Mouse (Mus musculus) left cerebral cortex, adult 18-20 months (tissue): ENCODE data around the gene Anapc11. TPM values are rescaled to one million over a fixed set of nuclear protein-coding genes. Genes with fewer than 3 reads are reported as not detected.

Source experiments
- DNase-seq, 2 experiments: peaks; one replicate each; pipeline ENCODE4 v3.0.0; 2021 to 2022; ENCODE audit warnings: low spot score in 2 of 2, mixed read lengths in 1 of 2
- microRNA-seq, 2 experiments: library from miRNA; unstranded; fragments of <30 nt; microRNA quantifications; one replicate each; pipeline ENCODE4 v1.2.0; 2021
- total RNA-seq, 2 experiments: library from RNA; stranded (reverse); gene quantifications; 2 replicates each; pipeline ENCODE4 v1.2.3; 2021

Anapc11 gene
- total RNA-seq, 2 experiments from 2014 or later = 95.1 to 98.8 TPM

- DNase-seq = no peak
These were observed 49.0 kb downstream of the Anapc11 start for GRCm38 (mm10) chr11:120647047-120647830.

DNA sequence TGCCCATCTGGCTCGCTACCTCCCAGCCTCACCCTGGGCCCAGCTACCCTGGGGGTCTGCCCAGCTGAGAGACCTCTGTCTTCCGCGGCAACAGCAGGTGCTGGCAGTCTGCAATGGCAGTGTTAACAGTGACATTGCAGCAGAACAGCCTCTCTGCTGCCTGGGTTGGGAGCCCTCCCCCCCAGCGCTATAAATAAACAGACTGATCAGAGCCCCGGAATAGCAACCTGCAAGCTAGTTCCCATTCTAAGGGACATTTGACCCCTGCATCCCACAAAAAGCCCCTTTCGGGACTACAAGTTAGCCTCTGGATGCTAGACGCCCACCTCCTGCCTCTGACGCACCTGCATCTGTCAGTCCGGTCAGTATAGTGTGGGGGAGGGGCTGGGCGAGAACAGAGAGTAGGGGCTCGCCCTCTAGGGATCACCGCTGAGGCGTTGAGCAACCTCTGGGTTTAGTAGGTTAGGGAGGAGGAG is 49.8 kb downstream of the Anapc11 start, which contains the start of gene Myadml2:
Myadml2 (minus strand) TSS at position 158 of the 476 bp plus-strand sequence.
- DNase-seq = no peak

DNA sequence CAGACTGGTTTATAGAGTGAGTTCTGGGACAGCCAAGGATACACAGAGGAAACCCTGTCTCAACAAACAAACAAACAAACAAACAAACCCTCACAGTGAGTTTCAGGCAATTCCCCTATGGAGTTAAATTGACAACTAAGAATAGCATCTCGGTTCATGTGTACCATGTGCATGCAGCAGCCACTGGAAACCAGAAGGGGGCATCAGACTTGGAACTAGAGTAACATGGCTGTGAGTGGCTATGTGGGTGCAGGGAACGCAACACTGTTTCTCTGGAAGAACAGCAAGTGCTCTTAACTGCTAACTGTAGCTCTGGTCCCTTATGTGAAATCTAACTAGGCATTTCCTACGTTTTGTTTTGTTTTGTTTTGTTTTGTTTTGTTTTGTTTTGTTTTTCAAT is 53.7 kb downstream of the Anapc11 start:
- DNase-seq = no peak

GRCm38 (mm10) chr11:120654741-120655140 is 56.5 kb downstream of the Anapc11 start:
- no peak for DNase-seq

DNA sequence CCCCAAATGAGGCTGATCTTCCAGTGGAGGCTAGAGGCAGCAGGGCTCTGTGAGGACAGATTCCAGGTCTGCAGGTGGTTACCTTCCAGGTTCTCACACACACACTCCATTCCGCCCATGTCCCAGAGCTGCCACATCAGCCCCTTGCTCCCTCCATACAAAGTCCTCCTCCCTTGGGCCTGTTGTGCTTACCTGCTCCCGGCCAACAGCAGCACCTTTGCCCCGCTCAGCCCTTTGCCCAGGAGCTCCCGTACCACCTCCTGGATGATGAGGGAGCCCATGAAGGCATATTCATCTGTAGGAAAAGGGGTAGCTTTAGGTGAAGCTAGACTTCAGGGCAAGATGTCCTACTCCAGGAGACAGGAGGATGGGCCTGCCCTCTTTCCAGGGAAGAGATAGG is 59.1 kb downstream of the Anapc11 start:
- no peak for DNase-seq

Small RNAs within 50 kb of the gene (microRNA-seq; reads per million reads assigned to microRNA genes)
- gene Mir6936 = 3.6 to 4.0 reads per million in 2 experiments

Other genes starting within 250 kb of the Anapc11 start
- gene Actg1, start 249.9 kb upstream of the Anapc11 start, total RNA-seq = 1,000 to 10,000 TPM; 1,195 to 1,258 TPM
- gene Fscn2, start 236.9 kb upstream of the Anapc11 start, total RNA-seq = not detected
- gene Faap100, start 219.7 kb upstream of the Anapc11 start, total RNA-seq = 10 to 100 TPM; 11.6 to 15.6 TPM
- gene Nploc4, start 160.7 kb upstream of the Anapc11 start, total RNA-seq = 10 to 100 TPM; 65.2 TPM
- 1 to 10 TPM; 1.8 to 3.3 TPM for gene Tspan10, start 155.8 kb upstream of the Anapc11 start, total RNA-seq
- under 1 TPM; 0.40 to 0.58 TPM for gene Pde6g, start 144.9 kb upstream of the Anapc11 start, total RNA-seq
- gene Oxld1, start 140.4 kb upstream of the Anapc11 start, total RNA-seq = 10 to 100 TPM; 13.0 to 16.4 TPM
- gene Ccdc137, start 140.3 kb upstream of the Anapc11 start, total RNA-seq = 10 to 100 TPM; 26.4 to 29.1 TPM
- gene Arl16, start 130.8 kb upstream of the Anapc11 start, total RNA-seq = 10 to 100 TPM; 47.2 to 49.7 TPM
- gene Mrpl12, start 113.8 kb upstream of the Anapc11 start, total RNA-seq = 10 to 100 TPM; 64.4 to 74.4 TPM
- gene Slc25a10, start 106.6 kb upstream of the Anapc11 start, total RNA-seq = 10 to 100 TPM; 19.6 to 22.6 TPM
- under 1 TPM in 1 of 2 experiments, not detected in 1; 0.52 TPM for gene Gcgr, start 67.7 kb upstream of the Anapc11 start, total RNA-seq
- gene Mcrip1, start 48.7 kb upstream of the Anapc11 start, total RNA-seq = 10 to 100 TPM; 74.9 to 77.0 TPM
- not detected for gene Ppp1r27, start 47.3 kb upstream of the Anapc11 start, total RNA-seq
- gene P4hb, start 25.2 kb upstream of the Anapc11 start, total RNA-seq = 100 to 1,000 TPM; 127 to 129 TPM
- 100 to 1,000 TPM; 310 to 324 TPM for gene Arhgdia, start 16.8 kb upstream of the Anapc11 start, total RNA-seq
- 10 to 100 TPM; 60.8 to 62.9 TPM for gene Alyref, start 56 bp upstream of the Anapc11 start, total RNA-seq
- 1 to 10 TPM in 1 of 2 experiments, not detected in 1; 1.3 TPM for gene Npb, start 10.1 kb downstream of the Anapc11 start, total RNA-seq
- 100 to 1,000 TPM; 124 to 136 TPM for gene Pcyt2, start 19.5 kb downstream of the Anapc11 start, total RNA-seq
- gene Sirt7, start 26.8 kb downstream of the Anapc11 start, total RNA-seq = 10 to 100 TPM; 34.9 to 38.6 TPM
- gene Mafg, start 35.2 kb downstream of the Anapc11 start, total RNA-seq = 10 to 100 TPM; 86.8 to 94.3 TPM
- 1 to 10 TPM; 1.0 to 1.6 TPM for gene Pycr1, start 45.3 kb downstream of the Anapc11 start, total RNA-seq
- gene Myadml2, start 49.7 kb downstream of the Anapc11 start, total RNA-seq = 1 to 10 TPM; 7.3 to 8.2 TPM
- 1 to 10 TPM; 2.7 to 5.0 TPM for gene Notum, start 62.8 kb downstream of the Anapc11 start, total RNA-seq
- 10 to 100 TPM; 51.1 to 57.7 TPM for gene Aspscr1, start 74.6 kb downstream of the Anapc11 start, total RNA-seq
- gene Cenpx, start 115.3 kb downstream of the Anapc11 start, total RNA-seq = 10 to 100 TPM; 19.7 to 20.8 TPM
- 10 to 100 TPM; 53.0 to 56.2 TPM for gene Lrrc45, start 115.5 kb downstream of the Anapc11 start, total RNA-seq
- gene Rac3, start 123.0 kb downstream of the Anapc11 start, total RNA-seq = 10 to 100 TPM; 28.9 to 38.6 TPM
- 10 to 100 TPM in 1 of 2 experiments, 1 to 10 TPM in 1; 8.5 to 11.9 TPM for gene Dcxr, start 128.9 kb downstream of the Anapc11 start, total RNA-seq
- gene Cbr2, start 133.7 kb downstream of the Anapc11 start, total RNA-seq = 1 to 10 TPM; 1.7 to 2.9 TPM
- 10 to 100 TPM; 31.4 to 50.3 TPM for gene Hmga1b, start 164.4 kb downstream of the Anapc11 start, total RNA-seq
- gene Rfng, start 185.8 kb downstream of the Anapc11 start, total RNA-seq = 10 to 100 TPM; 53.1 to 56.6 TPM
- 100 to 1,000 TPM; 148 to 152 TPM for gene Gps1, start 185.9 kb downstream of the Anapc11 start, total RNA-seq
- 10 to 100 TPM; 40.2 to 44.9 TPM for gene Dus1l, start 198.0 kb downstream of the Anapc11 start, total RNA-seq
- 100 to 1,000 TPM; 159 to 179 TPM for gene Fasn, start 226.1 kb downstream of the Anapc11 start, total RNA-seq